Mouse (Mus musculus) thymus, adult 2 months (tissue): ENCODE results near the gene Klf9. TPM values are rescaled to one million over a fixed set of nuclear protein-coding genes. Genes with fewer than 3 reads are reported as not detected.

Experiments
- DNase-seq: peaks from one replicate; pipeline ENCODE4 v3.0.0; 2021
- H3K27ac ChIP-seq: fragments of 200-500 bp; 2 replicates; pipeline ENCODE4 v1.5.1; 2012; ENCODE audit warnings: low read length, control low read depth; ENCODE audit not compliant: control insufficient read depth, insufficient read depth
- H3K27me3 ChIP-seq: fragments of 200-500 bp; 2 replicates; pipeline ENCODE4 v1.6.1; 2012; ENCODE audit warnings: mild to moderate bottlenecking, low read length, moderate library complexity, mixed read lengths; ENCODE audit not compliant: control insufficient read depth, insufficient read depth
- H3K36me3 ChIP-seq: fragments of 200-500 bp; 2 replicates; pipeline ENCODE4 v1.6.1; 2012; ENCODE audit warnings: mild to moderate bottlenecking, low read length, moderate library complexity; ENCODE audit not compliant: control insufficient read depth, insufficient read depth
- H3K4me1 ChIP-seq: fragments of 200-500 bp; replicated peaks from 2 replicates; pipeline ENCODE4 v1.6.1; 2012; ENCODE audit warnings: low read length; ENCODE audit not compliant: control insufficient read depth, insufficient read depth
- H3K4me3 ChIP-seq: fragments of 200-500 bp; 2 replicates; pipeline ENCODE4 v1.5.1; 2012; ENCODE audit warnings: mild to moderate bottlenecking, low read length, control low read depth, moderate library complexity; ENCODE audit not compliant: control insufficient read depth, insufficient read depth
- CTCF ChIP-seq: fragments of 200-500 bp; IDR thresholded peaks from 2 replicates; pipeline ENCODE4 v1.5.1; 2012; ENCODE audit warnings: mild to moderate bottlenecking, control low read depth, low read length, moderate library complexity, borderline replicate concordance; ENCODE audit not compliant: control insufficient read depth, poor library complexity, insufficient read depth; ENCODE audit errors: extremely low read depth
- POLR2A ChIP-seq: fragments of 200-500 bp; IDR thresholded peaks from 2 replicates; pipeline ENCODE4 v1.6.1; 2012; ENCODE audit warnings: mild to moderate bottlenecking, low read length, control low read depth, moderate library complexity; ENCODE audit not compliant: control insufficient read depth, poor library complexity, insufficient read depth; ENCODE audit errors: extremely low read depth
- WGBS: fragments of 180-500 bp; shearing (Covaris S2); methylation state at CpG from one replicate; pipeline ENCODE4 v1.1.7; 2018; 5-methylcytosine and 5-hydroxymethylcytosine counted together
- polyA plus RNA-seq: library from polyadenylated mRNA; depleted of rRNA; stranded (reverse); fragments of >200 nt; gene quantifications from 2 replicates; pipeline ENCODE4 v1.2.3, GENCODE M21; 2012

The Klf9 gene
- polyA plus RNA-seq, 1 experiment: 6.9 TPM

- Histone ChIP-seq H3K4me3 (no peak overlapping the region), H3K27ac (no peak overlapping the region), H3K27me3 (no peaks in the 10 kb centered on the region), H3K4me1 (0 out of 2 replicates have a peak, but pooled peaks cover 2% of the 10 kb centered on the region), H3K36me3 (no peaks in the 10 kb centered on the region)
- TF ChIP-seq CTCF: no peak
- no peak for TF ChIP-seq POLR2A
- 23% methylated on average over 11 of the region's 11 CpGs for WGBS
- DNase-seq: peak; percentile 50
These were observed 10.6 kb downstream of the Klf9 start for GRCm38 (mm10) chr19:23151651-23152070.

- H3K27me3 ChIP-seq: no peaks in the 10 kb centered on the region
- no peak overlapping the region for H3K27ac ChIP-seq
- 60% methylated on average over 4 of the region's 4 CpGs for WGBS
- H3K4me1 ChIP-seq: 0 out of 2 replicates have a peak, but pooled peaks cover 2% of the 10 kb centered on the region
- no peak for DNase-seq
- TF ChIP-seq POLR2A (no peak), CTCF (no peak)
- H3K36me3 ChIP-seq: no peaks in the 10 kb centered on the region
- H3K4me3 ChIP-seq: no peak overlapping the region
These were observed 11.2 kb downstream of the Klf9 start for GRCm38 (mm10) chr19:23152201-23152640.

GRCm38 (mm10) chr19:23152771-23153605 lies 12.0 kb downstream of the Klf9 start:
- no peaks in the 10 kb centered on the region for H3K36me3 ChIP-seq
- no peak for DNase-seq
- H3K27ac ChIP-seq: no peak overlapping the region
- no peaks in the 10 kb centered on the region for H3K27me3 ChIP-seq
- H3K4me3 ChIP-seq: no peak overlapping the region
- TF ChIP-seq CTCF (no peak), POLR2A (no peak)
- H3K4me1 ChIP-seq: 0 out of 2 replicates have a peak, but pooled peaks cover 2% of the 10 kb centered on the region
- 88% methylated on average over 25 of the region's 25 CpGs for WGBS

- Histone ChIP-seq H3K36me3 (no peaks in the 10 kb centered on the region), H3K27me3 (no peaks in the 10 kb centered on the region), H3K27ac (no peak overlapping the region), H3K4me3 (no peak overlapping the region), H3K4me1 (0 out of 2 replicates have a peak, but pooled peaks cover 2% of the 10 kb centered on the region)
- 92% methylated on average over 5 of the region's 5 CpGs for WGBS
- no peak for TF ChIP-seq POLR2A
- TF ChIP-seq CTCF: no peak
- DNase-seq: no peak
These were observed 12.6 kb downstream of the Klf9 start for GRCm38 (mm10) chr19:23153606-23154127.

GRCm38 (mm10) chr19:23159780-23160395 lies 18.9 kb downstream of the Klf9 start:
- Histone ChIP-seq H3K27ac (no peak overlapping the region), H3K4me3 (no peak overlapping the region), H3K36me3 (no peaks in the 10 kb centered on the region), H3K4me1 (no peaks in the 10 kb centered on the region), H3K27me3 (no peaks in the 10 kb centered on the region)
- WGBS: 95% methylated on average over 10 of the region's 10 CpGs
- no peak for TF ChIP-seq POLR2A
- TF ChIP-seq CTCF: no peak
- no peak for DNase-seq

- DNase-seq: no peak
- Histone ChIP-seq H3K4me1 (no peaks in the 10 kb centered on the region), H3K36me3 (no peaks in the 10 kb centered on the region), H3K27me3 (no peaks in the 10 kb centered on the region), H3K4me3 (no peak overlapping the region), H3K27ac (no peak overlapping the region)
- TF ChIP-seq CTCF (no peak), POLR2A (no peak)
- WGBS: 81% methylated on average over 8 of the region's 8 CpGs
These were observed 21.4 kb downstream of the Klf9 start for GRCm38 (mm10) chr19:23162387-23162809.
